Mouse (Mus musculus): ENCODE results near the gene Rap1gap. TPM values are rescaled to one million over a fixed set of nuclear protein-coding genes. Genes with fewer than 3 reads are reported as not detected.

Gene Rap1gap
- polyA plus RNA-seq, 1 experiment from 2014 or later = 3.3 TPM

- Histone ChIP-seq H3K4me2 (no peak overlapping the region), H3K4me1 (ENCODE audit: control insufficient read depth, insufficient read depth, low read length) (no peaks in the 10 kb centered on the region), H3K4me3 (ENCODE audit: low read depth, low read length) (no peak overlapping the region), H3K9me3 (replicated peaks; ENCODE audit: control insufficient read depth, low read length) (no peaks in the 10 kb centered on the region), H3K9ac (ENCODE audit: low read depth, low read length) (no peak overlapping the region), H3K27ac (ENCODE audit: low read depth, low read length) (no peak overlapping the region), H3K36me3 (ENCODE audit: control insufficient read depth, insufficient read depth, low read length) (no peaks in the 10 kb centered on the region), H3K27me3 (ENCODE audit: control insufficient read depth, insufficient read depth, low read length) (peaks cover 38% of the 10 kb centered on the region)
- ATAC-seq (replicated peaks; ENCODE audit: insufficient number of reproducible peaks, low FRiP score, low TSS enrichment) = no peak
- 75% methylated on average over 14 of the region's 14 CpGs for WGBS (ENCODE audit: insufficient replicate concordance)
These were observed 22.8 kb downstream of the Rap1gap start for GRCm38 (mm10) chr4:137687234-137687825.

GRCm38 (mm10) chr4:137692107-137692902 lies 27.8 kb downstream of the Rap1gap start:
- no peaks in the 10 kb centered on the region for H3K9me3 ChIP-seq (replicated peaks; ENCODE audit: control insufficient read depth, low read length)
- no peak overlapping the region for H3K4me2 ChIP-seq
- H3K4me1 ChIP-seq (ENCODE audit: control insufficient read depth, insufficient read depth, low read length) = peaks cover 8% of the 10 kb centered on the region; the same call in 1 of the 2 replicates
- ATAC-seq (replicated peaks; ENCODE audit: insufficient number of reproducible peaks, low FRiP score, low TSS enrichment) = 0 out of 2 replicates have a peak, but pooled peaks have one; percentile 15
- no peak overlapping the region for H3K9ac ChIP-seq (ENCODE audit: low read depth, low read length)
- H3K27ac ChIP-seq (ENCODE audit: low read depth, low read length) = no peak overlapping the region
- H3K36me3 ChIP-seq (ENCODE audit: control insufficient read depth, insufficient read depth, low read length) = no peaks in the 10 kb centered on the region
- H3K27me3 ChIP-seq (ENCODE audit: control insufficient read depth, insufficient read depth, low read length) = peaks cover 7% of the 10 kb centered on the region; the same call in 1 of the 2 replicates
- WGBS (ENCODE audit: insufficient replicate concordance) = 77% methylated on average over 10 of the region's 10 CpGs
- H3K4me3 ChIP-seq (ENCODE audit: low read depth, low read length) = no peak overlapping the region

- peaks cover 21% of the 10 kb centered on the region for H3K4me1 ChIP-seq (ENCODE audit: control insufficient read depth, insufficient read depth, low read length)
- no peaks in the 10 kb centered on the region for H3K9me3 ChIP-seq (replicated peaks; ENCODE audit: control insufficient read depth, low read length)
- H3K27ac ChIP-seq (ENCODE audit: low read depth, low read length) = no peak overlapping the region
- H3K27me3 ChIP-seq (ENCODE audit: control insufficient read depth, insufficient read depth, low read length) = peaks cover 6% of the 10 kb centered on the region; the same call in 1 of the 2 replicates
- H3K4me2 ChIP-seq = no peak overlapping the region
- no peak for ATAC-seq (replicated peaks; ENCODE audit: insufficient number of reproducible peaks, low FRiP score, low TSS enrichment)
- H3K4me3 ChIP-seq (ENCODE audit: low read depth, low read length) = no peak overlapping the region
- H3K9ac ChIP-seq (ENCODE audit: low read depth, low read length) = no peak overlapping the region
- WGBS (ENCODE audit: insufficient replicate concordance) = 75% methylated on average over 8 of the region's 8 CpGs
- H3K36me3 ChIP-seq (ENCODE audit: control insufficient read depth, insufficient read depth, low read length) = no peaks in the 10 kb centered on the region
These were observed 30.8 kb downstream of the Rap1gap start for GRCm38 (mm10) chr4:137695300-137695699.

- no peak overlapping the region for H3K9ac ChIP-seq (ENCODE audit: low read depth, low read length)
- WGBS (ENCODE audit: insufficient replicate concordance) = 21% methylated on average over 4 of the region's 4 CpGs
- ATAC-seq (replicated peaks; ENCODE audit: insufficient number of reproducible peaks, low FRiP score, low TSS enrichment) = no peak
- H3K4me3 ChIP-seq (ENCODE audit: low read depth, low read length) = no peak overlapping the region
- peaks cover 6% of the 10 kb centered on the region; the same call in 1 of the 2 replicates for H3K27me3 ChIP-seq (ENCODE audit: control insufficient read depth, insufficient read depth, low read length)
- H3K27ac ChIP-seq (ENCODE audit: low read depth, low read length) = no peak overlapping the region
- peaks cover 21% of the 10 kb centered on the region for H3K4me1 ChIP-seq (ENCODE audit: control insufficient read depth, insufficient read depth, low read length)
- no peaks in the 10 kb centered on the region for H3K9me3 ChIP-seq (replicated peaks; ENCODE audit: control insufficient read depth, low read length)
- no peaks in the 10 kb centered on the region for H3K36me3 ChIP-seq (ENCODE audit: control insufficient read depth, insufficient read depth, low read length)
- H3K4me2 ChIP-seq = no peak overlapping the region
These were observed 31.4 kb downstream of the Rap1gap start for GRCm38 (mm10) chr4:137695900-137696299.

- H3K36me3 ChIP-seq (ENCODE audit: control insufficient read depth, insufficient read depth, low read length) = no peaks in the 10 kb centered on the region
- no peak overlapping the region for H3K4me2 ChIP-seq
- H3K9me3 ChIP-seq (replicated peaks; ENCODE audit: control insufficient read depth, low read length) = no peaks in the 10 kb centered on the region
- 0 out of 2 replicates have a peak, but pooled peaks have one; percentile 23 for ATAC-seq (replicated peaks; ENCODE audit: insufficient number of reproducible peaks, low FRiP score, low TSS enrichment)
- H3K4me3 ChIP-seq (ENCODE audit: low read depth, low read length) = no peak overlapping the region
- H3K27ac ChIP-seq (ENCODE audit: low read depth, low read length) = no peak overlapping the region
- no peak overlapping the region for H3K9ac ChIP-seq (ENCODE audit: low read depth, low read length)
- H3K4me1 ChIP-seq (ENCODE audit: control insufficient read depth, insufficient read depth, low read length) = peaks cover 21% of the 10 kb centered on the region
- WGBS (ENCODE audit: insufficient replicate concordance) = 64% methylated on average over 13 of the region's 13 CpGs
- peaks cover 9% of the 10 kb centered on the region; the same call in 1 of the 2 replicates for H3K27me3 ChIP-seq (ENCODE audit: control insufficient read depth, insufficient read depth, low read length)
These were observed 32.8 kb downstream of the Rap1gap start for GRCm38 (mm10) chr4:137697156-137697885.

GRCm38 (mm10) chr4:137698076-137698985 lies 33.8 kb downstream of the Rap1gap start:
- H3K4me2 ChIP-seq = no peak overlapping the region
- no peak for ATAC-seq (replicated peaks; ENCODE audit: insufficient number of reproducible peaks, low FRiP score, low TSS enrichment)
- H3K4me1 ChIP-seq (ENCODE audit: control insufficient read depth, insufficient read depth, low read length) = peaks cover 21% of the 10 kb centered on the region
- WGBS (ENCODE audit: insufficient replicate concordance) = 73% methylated on average over 7 of the region's 7 CpGs
- H3K9me3 ChIP-seq (replicated peaks; ENCODE audit: control insufficient read depth, low read length) = no peaks in the 10 kb centered on the region
- H3K27ac ChIP-seq (ENCODE audit: low read depth, low read length) = no peak overlapping the region
- no peaks in the 10 kb centered on the region for H3K36me3 ChIP-seq (ENCODE audit: control insufficient read depth, insufficient read depth, low read length)
- peaks cover 9% of the 10 kb centered on the region; the same call in 1 of the 2 replicates for H3K27me3 ChIP-seq (ENCODE audit: control insufficient read depth, insufficient read depth, low read length)
- no peak overlapping the region for H3K9ac ChIP-seq (ENCODE audit: low read depth, low read length)
- H3K4me3 ChIP-seq (ENCODE audit: low read depth, low read length) = no peak overlapping the region

- H3K4me2 ChIP-seq = no peak overlapping the region
- WGBS (ENCODE audit: insufficient replicate concordance) = 36% methylated on average over 21 of the region's 21 CpGs
- H3K9me3 ChIP-seq (replicated peaks; ENCODE audit: control insufficient read depth, low read length) = no peaks in the 10 kb centered on the region
- H3K4me1 ChIP-seq (ENCODE audit: control insufficient read depth, insufficient read depth, low read length) = peaks cover 21% of the 10 kb centered on the region
- peaks cover 6% of the 10 kb centered on the region; the same call in 1 of the 2 replicates for H3K27me3 ChIP-seq (ENCODE audit: control insufficient read depth, insufficient read depth, low read length)
- no peak overlapping the region for H3K9ac ChIP-seq (ENCODE audit: low read depth, low read length)
- H3K36me3 ChIP-seq (ENCODE audit: control insufficient read depth, insufficient read depth, low read length) = no peaks in the 10 kb centered on the region
- ATAC-seq (replicated peaks; ENCODE audit: insufficient number of reproducible peaks, low FRiP score, low TSS enrichment) = no peak
- no peak overlapping the region for H3K4me3 ChIP-seq (ENCODE audit: low read depth, low read length)
- no peak overlapping the region for H3K27ac ChIP-seq (ENCODE audit: low read depth, low read length)
These were observed 35.0 kb downstream of the Rap1gap start for GRCm38 (mm10) chr4:137699264-137700211.
